Mouse (Mus musculus) gastrocnemius, adult 18-20 months (tissue): ENCODE results near the gene Mri1. TPM values are rescaled to one million over a fixed set of nuclear protein-coding genes. Genes with fewer than 3 reads are reported as not detected.

Experiments
- DNase-seq: peaks from one replicate; pipeline ENCODE4 v3.0.0; 2021; ENCODE audit warnings: low spot score
- long read RNA-seq, 2 experiments: library from polyadenylated mRNA; stranded (forward); transcript quantifications; one replicate each; pipeline ENCODE4 v2.0.0; 2021
- total RNA-seq, 2 experiments: library from RNA; stranded (reverse); gene quantifications; 2 replicates each; pipeline ENCODE4 v1.2.3; 2021

Gene Mri1
- total RNA-seq, result 10 to 100 TPM; 13.8 to 19.7 TPM
- long read RNA-seq, experiment 1, transcript Mri1-203 (5 exons, 2,819 nt), result major isoform, 16 of 18 reads
- long read RNA-seq, experiment 1, partial matches to known transcripts, result 0 of 18 reads
- long read RNA-seq, experiment 1, other reads (novel, unspliced or antisense), result 2 of 18 reads
- long read RNA-seq, experiment 2, transcript Mri1-203 (5 exons, 2,819 nt), result major isoform, 28 of 30 reads
- long read RNA-seq, experiment 2, partial matches to known transcripts, result 0 of 30 reads
- long read RNA-seq, experiment 2, other reads (novel, unspliced or antisense), result 2 of 30 reads

GRCm38 (mm10) chr8:84256822-84257610, at the start of gene Mri1:
TSS of gene Mri1 (minus strand) at chr8:84257326.
- DNase-seq, result peak; percentile 83

- DNase-seq, result no peak
These were observed 46.8 kb upstream of the Mri1 start for GRCm38 (mm10) chr8:84303951-84304350.

GRCm38 (mm10) chr8:84297029-84297785, 40.1 kb upstream of the Mri1 start:
- no peak for DNase-seq

GRCm38 (mm10) chr8:84291688-84292087, 34.6 kb upstream of the Mri1 start:
- DNase-seq, result peak; percentile 33

GRCm38 (mm10) chr8:84291086-84291485, 34.0 kb upstream of the Mri1 start:
- no peak for DNase-seq

- no peak for DNase-seq
These were observed 31.8 kb upstream of the Mri1 start for GRCm38 (mm10) chr8:84288892-84289291.

GRCm38 (mm10) chr8:84285665-84286064, 28.5 kb upstream of the Mri1 start:
- peak; percentile 49 for DNase-seq

GRCm38 (mm10) chr8:84284608-84285063, 27.5 kb upstream of the Mri1 start:
- DNase-seq, result peak; percentile 12

GRCm38 (mm10) chr8:84280777-84281176, 23.7 kb upstream of the Mri1 start:
- DNase-seq, result peak; percentile 23

GRCm38 (mm10) chr8:84276447-84276846, 19.3 kb upstream of the Mri1 start:
- DNase-seq, result no peak

- no peak for DNase-seq
These were observed 16.8 kb upstream of the Mri1 start for GRCm38 (mm10) chr8:84273968-84274367.

GRCm38 (mm10) chr8:84272302-84272701, 15.2 kb upstream of the Mri1 start:
- no peak for DNase-seq

GRCm38 (mm10) chr8:84269950-84270773, 13.0 kb upstream of the Mri1 start, which contains the start of gene Ccdc130:
TSS of gene Ccdc130 (minus strand) at chr8:84270380.
- DNase-seq, result peak; percentile 100

- no peak for DNase-seq
These were observed 4.0 kb upstream of the Mri1 start for GRCm38 (mm10) chr8:84261098-84261497.

- DNase-seq, result no peak
These were observed 686 bp downstream of the Mri1 start for GRCm38 (mm10) chr8:84256458-84256821.

GRCm38 (mm10) chr8:84255858-84256257, 1.3 kb downstream of the Mri1 start:
- no peak for DNase-seq

- peak; percentile 86 for DNase-seq
These were observed 7.6 kb downstream of the Mri1 start, which contains the start of gene D8Ertd738e for GRCm38 (mm10) chr8:84249257-84250170. TSS of gene D8Ertd738e (minus strand) at chr8:84249719.

GRCm38 (mm10) chr8:84241821-84242220, 15.3 kb downstream of the Mri1 start:
- DNase-seq, result no peak

- DNase-seq, result no peak
These were observed 16.0 kb downstream of the Mri1 start for GRCm38 (mm10) chr8:84241167-84241566.
